Mouse (Mus musculus) myocyte (in vitro differentiated cells): ENCODE results near the gene Arhgef3. TPM values are rescaled to one million over a fixed set of nuclear protein-coding genes. Genes with fewer than 3 reads are reported as not detected.

Experiments used
- H3K27me3 ChIP-seq: one replicate; pipeline ENCODE4 v1.6.1; 2011; ENCODE audit not compliant: control insufficient read depth, insufficient read depth, insufficient read length
- H3K36me3 ChIP-seq: one replicate; pipeline ENCODE4 v1.6.1; 2011; ENCODE audit not compliant: control insufficient read depth, insufficient read depth
- H3K4me2 ChIP-seq: one replicate; pipeline ENCODE4 v1.6.1; 2011; ENCODE audit warnings: low read depth, control low read depth
- H3K4me3 ChIP-seq: one replicate; pipeline ENCODE4 v1.5.1; 2011; ENCODE audit warnings: mild to moderate bottlenecking, control low read depth, moderate library complexity
- H3K79me2 ChIP-seq: one replicate; pipeline ENCODE4 v1.6.1; 2011; ENCODE audit not compliant: control insufficient read depth, insufficient read depth
- H3ac ChIP-seq: one replicate; pipeline ENCODE4 v1.6.1; 2011; ENCODE audit not compliant: control insufficient read depth, insufficient read length
- CEBPB ChIP-seq: IDR thresholded peaks from 2 replicates; pipeline ENCODE4 v1.6.1; 2011; ENCODE audit warnings: mild to moderate bottlenecking, moderate library complexity; ENCODE audit not compliant: poor library complexity, insufficient read depth, severe bottlenecking
- E2F4 ChIP-seq: IDR thresholded peaks from one replicate; pipeline ENCODE4 v1.6.1; 2011; ENCODE audit warnings: mild to moderate bottlenecking, control low read depth, moderate library complexity; ENCODE audit not compliant: insufficient read depth
- MAX ChIP-seq: IDR thresholded peaks from one replicate; pipeline ENCODE4 v1.6.1; 2011; ENCODE audit warnings: low read depth, mild to moderate bottlenecking, control low read depth
- MYOD1 ChIP-seq, 3 experiments: IDR thresholded peaks; one replicate each; pipeline ENCODE4 v1.6.1; 2011; ENCODE audit warnings: control low read depth in 2 of 3, low read depth in 2 of 3, mild to moderate bottlenecking in 2 of 3, moderate library complexity in 1 of 3; ENCODE audit not compliant: insufficient read length in 2 of 3, control insufficient read depth in 1 of 3
- MYOG ChIP-seq, 3 experiments: IDR thresholded peaks; one replicate each; pipeline ENCODE4 v1.6.1; 2011; ENCODE audit warnings: control low read depth in 2 of 3, low read depth in 2 of 3, mild to moderate bottlenecking in 2 of 3; ENCODE audit not compliant: insufficient read length in 2 of 3, control insufficient read depth in 1 of 3, insufficient read depth in 1 of 3
- POLR2A ChIP-seq: IDR thresholded peaks from one replicate; pipeline ENCODE4 v1.6.1; 2011; ENCODE audit warnings: low read depth, mild to moderate bottlenecking, control low read depth, moderate library complexity; ENCODE audit not compliant: insufficient read length
- POLR2AphosphoS2 ChIP-seq: IDR thresholded peaks from one replicate; pipeline ENCODE4 v1.6.1; 2011; ENCODE audit warnings: low read depth, control low read depth; ENCODE audit not compliant: insufficient read length
- REST ChIP-seq: IDR thresholded peaks from one replicate; pipeline ENCODE4 v1.6.1; 2011; ENCODE audit warnings: mild to moderate bottlenecking, control low read depth, moderate library complexity; ENCODE audit not compliant: insufficient read depth, insufficient read length
- SRF ChIP-seq: IDR thresholded peaks from one replicate; pipeline ENCODE4 v1.6.1; 2011; ENCODE audit warnings: low read depth; ENCODE audit not compliant: control insufficient read depth, insufficient read length
- TCF12 ChIP-seq: IDR thresholded peaks from one replicate; pipeline ENCODE4 v1.6.1; 2011; ENCODE audit warnings: mild to moderate bottlenecking, control low read depth; ENCODE audit not compliant: poor library complexity, insufficient read depth, severe bottlenecking
- TCF3 ChIP-seq: IDR thresholded peaks from one replicate; pipeline ENCODE4 v1.6.1; 2011; ENCODE audit warnings: low read depth, control low read depth; ENCODE audit not compliant: insufficient read length
- USF1 ChIP-seq: IDR thresholded peaks from one replicate; pipeline ENCODE4 v1.6.1; 2011; ENCODE audit warnings: low read depth, mild to moderate bottlenecking, control low read depth, moderate library complexity
- polyA plus RNA-seq: library from polyadenylated mRNA; unstranded; fragments of >200 nt; fragmentation: generic; extraction: Trizol; gene quantifications from one replicate; pipeline ENCODE4 v1.2.1, GENCODE M21; 2012; ENCODE audit warnings: missing spikeins

The Arhgef3 gene
- polyA plus RNA-seq, 1 experiment, result 6.6 TPM

DNA sequence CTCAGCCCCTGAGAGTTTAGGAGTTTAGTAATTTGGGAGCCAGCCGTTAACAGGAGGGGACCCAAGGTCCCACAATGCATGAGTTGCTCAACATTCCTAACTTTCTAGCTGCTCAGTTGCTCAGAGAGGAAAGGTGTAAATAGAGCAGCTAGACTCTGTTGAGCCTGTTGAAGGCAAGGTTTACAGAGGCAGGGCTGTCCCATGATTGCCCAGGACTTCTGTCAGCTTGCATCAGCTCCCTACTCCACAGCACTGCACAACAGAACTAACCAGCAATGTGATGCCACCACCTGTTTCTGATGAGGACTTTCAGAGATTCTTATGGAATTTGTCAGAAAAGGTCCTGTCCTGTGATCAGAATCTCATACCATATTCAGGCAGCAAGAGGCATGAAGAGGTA, 197.7 kb downstream of the Arhgef3 start:
- Histone ChIP-seq H3K4me2 (peak overlapping the region; percentile 7), H3K4me3 (no peak overlapping the region), H3ac (no peak overlapping the region), H3K36me3 (no peaks in the 10 kb centered on the region), H3K27me3 (no peaks in the 10 kb centered on the region), H3K79me2 (no peaks in the 10 kb centered on the region)
- TF ChIP-seq CEBPB, result peak; percentile 95
- TF ChIP-seq MYOG (IDR thresholded peaks at IDR 0.05; ENCODE audit: control insufficient read depth in 1 of 3, insufficient read depth in 1 of 3, insufficient read length in 2 of 3, low read depth in 2 of 3), result peak in 1 of 3 experiments; percentile 43
- no peak for TF ChIP-seq MYOD1 (IDR thresholded peaks at IDR 0.05; ENCODE audit: control insufficient read depth in 1 of 3, insufficient read length in 2 of 3, low read depth in 2 of 3)
- TF ChIP-seq POLR2A, result no peak

DNA sequence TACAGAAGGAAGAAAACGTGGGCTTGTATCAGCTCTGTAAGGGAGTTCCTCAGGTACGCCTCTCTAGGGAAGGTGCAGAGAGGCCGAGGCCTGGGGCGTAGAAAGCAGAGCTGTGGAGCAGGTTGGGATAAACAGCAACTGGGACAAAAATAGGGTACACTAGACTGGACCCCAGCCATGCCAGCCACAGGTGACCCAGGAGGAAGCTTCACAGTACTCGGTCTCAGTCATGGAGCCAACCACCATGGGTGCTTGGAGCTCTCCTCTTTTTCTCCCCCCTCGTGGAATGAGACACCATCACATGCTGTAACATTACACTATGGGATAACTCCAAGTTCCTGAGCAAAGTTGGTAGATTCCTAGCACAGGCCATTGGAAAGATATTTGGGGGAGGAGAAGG, 201.0 kb downstream of the Arhgef3 start:
- H3K4me3 ChIP-seq, result no peak overlapping the region
- H3ac ChIP-seq, result no peak overlapping the region
- no peaks in the 10 kb centered on the region for H3K36me3 ChIP-seq
- no peaks in the 10 kb centered on the region for H3K27me3 ChIP-seq
- H3K79me2 ChIP-seq, result no peaks in the 10 kb centered on the region
- H3K4me2 ChIP-seq, result no peak overlapping the region
- no peak for TF ChIP-seq POLR2A
- TF ChIP-seq MYOD1 (IDR thresholded peaks at IDR 0.05; ENCODE audit: control insufficient read depth in 1 of 3, insufficient read length in 2 of 3, low read depth in 2 of 3), result peak in 1 of 3 experiments; percentile 9

DNA sequence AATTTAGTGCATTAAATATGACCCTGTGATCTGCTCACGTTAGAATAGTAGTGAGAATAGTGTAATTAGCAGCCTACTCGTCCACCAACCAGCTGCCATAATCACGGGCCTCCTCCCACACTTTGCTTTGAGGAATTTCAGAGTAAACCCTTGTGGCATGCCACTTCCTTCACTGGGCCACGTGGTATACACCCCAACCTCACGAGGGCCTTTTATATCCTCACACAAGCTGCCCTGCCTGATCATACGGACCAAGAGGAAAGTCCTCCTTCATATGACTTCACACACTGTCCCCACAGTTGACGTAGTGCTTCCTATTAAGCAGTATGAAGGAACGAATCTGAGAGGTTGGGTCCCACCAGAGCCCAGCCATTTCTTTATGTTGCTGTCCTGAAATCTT, 202.4 kb downstream of the Arhgef3 start:
- Histone ChIP-seq H3K27me3 (no peaks in the 10 kb centered on the region), H3K4me3 (no peak overlapping the region), H3K79me2 (no peaks in the 10 kb centered on the region), H3K4me2 (no peak overlapping the region), H3K36me3 (no peaks in the 10 kb centered on the region), H3ac (no peak overlapping the region)
- TF ChIP-seq MYOD1 (IDR thresholded peaks at IDR 0.05; ENCODE audit: control insufficient read depth in 1 of 3, insufficient read length in 2 of 3, low read depth in 2 of 3), result peak in 1 of 3 experiments; percentile 30
- TF ChIP-seq REST, result no peak
- TF ChIP-seq USF1, result peak; percentile 76
- peak; percentile 62 for TF ChIP-seq MAX

DNA sequence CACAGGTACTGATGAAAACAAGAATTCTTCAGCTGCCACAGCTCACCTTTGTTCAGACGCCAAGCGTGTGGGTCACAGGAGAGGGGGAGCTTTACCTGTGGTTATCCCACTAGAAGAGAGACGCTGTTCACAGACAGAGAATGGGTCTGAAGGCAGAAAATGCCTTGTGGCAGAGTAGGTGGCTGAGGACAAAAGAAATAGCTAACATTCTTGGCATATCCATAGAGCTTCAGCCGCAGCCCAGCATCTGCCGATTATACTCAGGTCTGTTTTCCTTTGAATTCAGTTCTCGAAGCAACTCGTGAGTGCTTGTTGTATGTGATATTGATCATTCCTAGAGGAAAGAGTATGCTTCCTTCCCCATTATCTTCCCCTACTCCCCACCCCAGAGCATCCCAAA, 204.7 kb downstream of the Arhgef3 start:
- Histone ChIP-seq H3K79me2 (no peaks in the 10 kb centered on the region), H3K4me3 (no peak overlapping the region), H3ac (no peak overlapping the region), H3K27me3 (no peaks in the 10 kb centered on the region), H3K4me2 (no peak overlapping the region), H3K36me3 (no peaks in the 10 kb centered on the region)
- TF ChIP-seq REST (no peak), CEBPB (no peak), MYOD1 (IDR thresholded peaks at IDR 0.05; ENCODE audit: control insufficient read depth in 1 of 3, insufficient read length in 2 of 3, low read depth in 2 of 3) (no peak), TCF12 (no peak), MAX (no peak), SRF (no peak), POLR2AphosphoS2 (no peak), USF1 (no peak), MYOG (IDR thresholded peaks at IDR 0.05; ENCODE audit: control insufficient read depth in 1 of 3, insufficient read depth in 1 of 3, insufficient read length in 2 of 3, low read depth in 2 of 3) (no peak), E2F4 (no peak), POLR2A (no peak), TCF3 (no peak)

DNA sequence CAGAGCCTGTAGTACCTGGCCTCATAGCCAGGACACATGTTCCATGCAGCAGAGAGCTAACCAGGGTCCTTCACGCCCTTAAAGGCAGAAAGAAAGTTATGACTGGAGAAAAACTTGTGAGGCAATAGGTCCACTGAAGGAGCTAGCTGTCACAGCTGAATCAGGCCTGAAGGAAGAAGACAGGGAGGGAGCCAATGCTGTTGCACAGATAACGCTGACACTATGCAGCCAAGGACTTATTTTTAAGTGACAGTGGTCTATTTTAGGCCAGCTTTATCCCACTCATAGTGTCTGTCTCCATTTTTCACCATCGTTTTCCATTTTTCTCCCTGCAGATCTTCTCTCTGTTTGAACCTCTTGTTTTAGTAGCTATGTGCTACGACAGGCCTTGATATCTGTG, 207.3 kb downstream of the Arhgef3 start:
- Histone ChIP-seq H3K79me2 (no peaks in the 10 kb centered on the region), H3K36me3 (no peaks in the 10 kb centered on the region), H3K27me3 (no peaks in the 10 kb centered on the region), H3ac (no peak overlapping the region), H3K4me3 (no peak overlapping the region), H3K4me2 (no peak overlapping the region)
- TF ChIP-seq CEBPB, result no peak

DNA sequence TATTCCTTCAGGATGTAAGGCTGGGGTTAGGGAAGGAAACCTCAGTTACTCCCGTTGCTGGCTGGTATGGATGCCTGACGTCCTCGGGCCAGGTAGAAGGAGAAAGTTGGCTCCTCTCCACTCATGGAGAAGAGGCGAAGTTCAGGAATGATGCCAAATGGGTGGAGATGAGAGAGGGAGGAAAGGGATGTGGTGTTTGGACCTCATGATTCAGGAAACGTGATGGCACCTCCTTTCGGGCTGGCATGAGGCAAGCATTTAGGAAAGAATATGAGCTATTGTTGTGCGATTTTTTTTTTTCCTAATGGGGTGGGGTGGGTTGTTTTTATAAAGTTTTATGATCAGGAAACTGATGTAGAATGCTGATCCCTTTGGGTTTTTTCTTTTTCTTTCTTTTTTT, 210.0 kb downstream of the Arhgef3 start:
- Histone ChIP-seq H3K36me3 (no peaks in the 10 kb centered on the region), H3K4me2 (no peak overlapping the region), H3ac (no peak overlapping the region), H3K4me3 (no peak overlapping the region), H3K79me2 (no peaks in the 10 kb centered on the region), H3K27me3 (no peaks in the 10 kb centered on the region)
- TF ChIP-seq E2F4, result no peak
- TF ChIP-seq TCF12, result no peak
- TF ChIP-seq SRF, result no peak
- TF ChIP-seq POLR2AphosphoS2, result no peak
- no peak for TF ChIP-seq REST
- no peak for TF ChIP-seq USF1
- TF ChIP-seq TCF3, result no peak
- TF ChIP-seq MAX, result no peak
- no peak for TF ChIP-seq MYOG (IDR thresholded peaks at IDR 0.05; ENCODE audit: control insufficient read depth in 1 of 3, insufficient read depth in 1 of 3, insufficient read length in 2 of 3, low read depth in 2 of 3)
- no peak for TF ChIP-seq CEBPB
